Comparison of ENCODE assay signal across 16 mouse cellular contexts in genomic region chr5:22176480-22176879, GRCm38 (mm10).
"Had no signal": no experiment of that assay in that cellular context is flagged by ENCODE, and none has a peak within 500 bp of the region (broad histone marks: within the 10 kb centered on the region; RNA-seq: fewer than 3 reads in every experiment).

No protein-coding gene starts in this region.

- ATAC-seq: liver, postnatal 0 days; midbrain, embryonic 15.5 days had no signal

- H3K27me3 ChIP-seq: limb, embryonic 12.5 days; liver, embryonic 13.5 days; lung, embryonic 15.5 days; megakaryocyte, embryonic 14.5 days; midbrain, embryonic 15.5 days; stomach, embryonic 15.5 days had no signal

- DNase-seq: kidney, postnatal 36 days; liver; liver, embryonic 13.5 days; liver, postnatal 0 days; lung, postnatal 14 days; right cerebral cortex, postnatal 14 days; thymus, postnatal 4 days had no signal

- H3K9me3 ChIP-seq: limb, embryonic 12.5 days; liver, embryonic 13.5 days; lung, embryonic 15.5 days; midbrain, embryonic 15.5 days; stomach, embryonic 15.5 days had no signal

- H3K4me1 ChIP-seq: limb, embryonic 12.5 days; liver, embryonic 13.5 days; lung, embryonic 15.5 days; megakaryocyte, embryonic 14.5 days; midbrain, embryonic 15.5 days; stomach, embryonic 15.5 days had no signal

- H3K4me2 ChIP-seq: limb, embryonic 12.5 days; liver, embryonic 13.5 days; lung, embryonic 15.5 days; midbrain, embryonic 11.5 days; midbrain, embryonic 15.5 days; stomach, embryonic 15.5 days had no signal

- H3K36me3 ChIP-seq: limb, embryonic 12.5 days; liver, embryonic 13.5 days; lung, embryonic 15.5 days; midbrain, embryonic 15.5 days; stomach, embryonic 15.5 days had no signal

- H3K9ac ChIP-seq: limb, embryonic 12.5 days; liver, embryonic 13.5 days; liver, postnatal 0 days; lung, embryonic 15.5 days; midbrain, embryonic 15.5 days; stomach, embryonic 15.5 days had no signal

- H3K4me3 ChIP-seq: layer of hippocampus, adult 2 months; limb, embryonic 12.5 days; liver, embryonic 13.5 days; lung, embryonic 15.5 days; megakaryocyte, embryonic 14.5 days; midbrain, embryonic 15.5 days; stomach, embryonic 15.5 days had no signal

- H3K27ac ChIP-seq: kidney, postnatal 0 days; layer of hippocampus, adult 2 months; limb, embryonic 12.5 days; liver, embryonic 13.5 days; lung, embryonic 15.5 days; macrophage; midbrain, embryonic 15.5 days; stomach, embryonic 15.5 days had no signal
